Mouse (Mus musculus) small intestine, adult 2 months (tissue): Measurements from ENCODE around the gene Olfr1337. TPM values are rescaled to one million over a fixed set of nuclear protein-coding genes. Genes with fewer than 3 reads are reported as not detected.
"Not testable (repeated sequence)": the region's sequence is repeated elsewhere in the genome, so short reads cannot be mapped to it uniquely, and the experiment has no call there.

ENCODE experiments used
- H3K27ac ChIP-seq: fragments of 200-500 bp; 2 replicates; pipeline ENCODE4 v1.5.1; 2012; ENCODE audit warnings: low read depth, low read length, control low read depth, inconsistent platforms; ENCODE audit not compliant: insufficient read depth
- H3K27me3 ChIP-seq: fragments of 200-500 bp; 2 replicates; pipeline ENCODE4 v1.6.1; 2012; ENCODE audit warnings: mild to moderate bottlenecking, moderate library complexity, low read length, inconsistent platforms; ENCODE audit not compliant: control insufficient read depth, insufficient read depth
- H3K36me3 ChIP-seq: fragments of 200-500 bp; 2 replicates; pipeline ENCODE4 v1.6.1; 2012; ENCODE audit warnings: mild to moderate bottlenecking, low read length, control low read depth, inconsistent platforms; ENCODE audit not compliant: control insufficient read depth, insufficient read depth
- H3K4me1 ChIP-seq: fragments of 200-500 bp; 2 replicates; pipeline ENCODE4 v1.6.1; 2012; ENCODE audit warnings: low read length, inconsistent platforms, mixed read lengths; ENCODE audit not compliant: control insufficient read depth, insufficient read depth, insufficient read length
- H3K4me3 ChIP-seq: fragments of 200-500 bp; 2 replicates; pipeline ENCODE4 v1.5.1; 2012; ENCODE audit warnings: low read depth, mild to moderate bottlenecking, control low read depth, inconsistent platforms, low read length, moderate library complexity
- CTCF ChIP-seq: fragments of 200-500 bp; IDR thresholded peaks from 2 replicates; pipeline ENCODE4 v1.5.1; 2012; ENCODE audit warnings: low read depth, mild to moderate bottlenecking, control low read depth, inconsistent platforms, low read length, moderate library complexity, mixed read lengths; ENCODE audit not compliant: insufficient replicate concordance, insufficient read length; ENCODE audit errors: extremely low read depth
- POLR2A ChIP-seq: fragments of 200-500 bp; IDR thresholded peaks from 2 replicates; pipeline ENCODE4 v1.6.1; 2012; ENCODE audit warnings: low read depth, mild to moderate bottlenecking, control low read depth, inconsistent platforms, low read length, moderate library complexity
- WGBS: fragments of 180-500 bp; shearing (Covaris S2); methylation state at CpG from one replicate; pipeline ENCODE4 v1.1.7; 2018; 5-methylcytosine and 5-hydroxymethylcytosine counted together
- polyA plus RNA-seq: library from polyadenylated mRNA; depleted of rRNA; stranded (reverse); fragments of >200 nt; gene quantifications from 2 replicates; pipeline ENCODE4 v1.2.3, GENCODE M21; 2012; rRNA removed

The Olfr1337 gene
- not detected in 2 replicates for polyA plus RNA-seq

GRCm38 (mm10) chr4:118782486-118782885 is at the start of gene Olfr1337:
Olfr1337 (minus strand) TSS chr4:118782586.
- no peaks in the 10 kb centered on the region for H3K36me3 ChIP-seq
- no peak within 1 kb of the TSS for H3K27ac ChIP-seq
- no peak within 1 kb of the TSS for H3K4me3 ChIP-seq
- H3K4me1 ChIP-seq, result no peaks in the 10 kb centered on the region
- no peak for TF ChIP-seq CTCF
- TF ChIP-seq POLR2A, result no peak
- WGBS, result 70% methylated on average over 2 of the region's 2 CpGs
- no peaks in the 10 kb centered on the region for H3K27me3 ChIP-seq

- 89% methylated on average over 1 of the region's 1 CpGs for WGBS
- no peak for TF ChIP-seq POLR2A
- no peaks in the 10 kb centered on the region for H3K27me3 ChIP-seq
- no peaks in the 10 kb centered on the region for H3K36me3 ChIP-seq
- H3K4me3 ChIP-seq, result no peak overlapping the region
- no peaks in the 10 kb centered on the region for H3K4me1 ChIP-seq
- no peak overlapping the region for H3K27ac ChIP-seq
These were observed 36.5 kb upstream of the Olfr1337 start for GRCm38 (mm10) chr4:118818921-118819320.

- Histone ChIP-seq H3K27me3 (no peaks in the 10 kb centered on the region), H3K4me3 (no peak within 1 kb of the TSS), H3K4me1 (no peaks in the 10 kb centered on the region), H3K36me3 (no peaks in the 10 kb centered on the region), H3K27ac (no peak within 1 kb of the TSS)
- WGBS, result 84% methylated on average over 4 of the region's 4 CpGs
- TF ChIP-seq CTCF (no peak), POLR2A (no peak)
These were observed 27.5 kb upstream of the Olfr1337 start, which contains the start of gene Olfr1335 for GRCm38 (mm10) chr4:118809844-118810243. Olfr1335 (minus strand) TSS chr4:118809944.

- not testable (repeated sequence) for H3K27ac ChIP-seq, H3K27me3 ChIP-seq, H3K4me1 ChIP-seq, H3K4me3 ChIP-seq, H3K36me3 ChIP-seq
These were observed 10.4 kb upstream of the Olfr1337 start for GRCm38 (mm10) chr4:118792796-118793195.

- WGBS, result 72% methylated on average over 1 of the region's 1 CpGs
These were observed 23.7 kb downstream of the Olfr1337 start, which contains the start of gene Olfr1338 for GRCm38 (mm10) chr4:118758637-118759036. Olfr1338 (minus strand) TSS chr4:118758737.

GRCm38 (mm10) chr4:118741881-118742280 is 40.5 kb downstream of the Olfr1337 start:
- Histone ChIP-seq H3K27me3 (no peaks in the 10 kb centered on the region), H3K27ac (no peak overlapping the region), H3K4me3 (no peak overlapping the region), H3K4me1 (no peaks in the 10 kb centered on the region), H3K36me3 (no peaks in the 10 kb centered on the region)
- no peak for TF ChIP-seq CTCF
- WGBS, result 34% methylated on average over 16 of the region's 16 CpGs

More at GRCm38 (mm10) chr4:118758637-118759036, 23.7 kb downstream of the Olfr1337 start, which contains the start of gene Olfr1338:
- Histone ChIP-seq H3K4me3 (no peak within 1 kb of the TSS), H3K27ac (no peak within 1 kb of the TSS), H3K36me3 (no peaks in the 10 kb centered on the region), H3K4me1 (no peaks in the 10 kb centered on the region), H3K27me3 (no peaks in the 10 kb centered on the region)
- no peak for TF ChIP-seq POLR2A
- no peak for TF ChIP-seq CTCF

- no peak overlapping the region for H3K27ac ChIP-seq
- H3K27me3 ChIP-seq, result no peaks in the 10 kb centered on the region
- H3K4me3 ChIP-seq, result no peak overlapping the region
- no peak for TF ChIP-seq POLR2A
- H3K4me1 ChIP-seq, result no peaks in the 10 kb centered on the region
- WGBS, result 7% methylated on average over 11 of the region's 11 CpGs
- H3K36me3 ChIP-seq, result no peaks in the 10 kb centered on the region
These were observed 41.2 kb downstream of the Olfr1337 start for GRCm38 (mm10) chr4:118740988-118741698.
